Mouse (Mus musculus): Measurements from ENCODE around the gene Eml2. TPM values are rescaled to one million over a fixed set of nuclear protein-coding genes. Genes with fewer than 3 reads are reported as not detected.

Gene Eml2
- polyA plus RNA-seq (2021; fragmentation: Nextera tagmentation) = 6.0 and 6.1 TPM in 2 replicates
- long read RNA-seq, experiment 1, partial matches to known transcripts = 4 of 14 reads
- long read RNA-seq, experiment 1, other reads (novel, unspliced or antisense) = 6 of 14 reads
- long read RNA-seq, experiment 2, transcript Eml2-202 (22 exons, 2,765 nt) = major isoform, 11 of 30 reads
- long read RNA-seq, experiment 2, partial matches to known transcripts = 6 of 30 reads
- long read RNA-seq, experiment 2, other reads (novel, unspliced or antisense) = 13 of 30 reads

GRCm38 (mm10) chr7:19175708-19176515 is at the start of gene Eml2:
Gene Eml2 (plus strand): TSS chr7:19176421.

GRCm38 (mm10) chr7:19148875-19149541 is 27.2 kb upstream of the Eml2 start, which contains the start of gene Qpctl:
Gene Qpctl (minus strand): TSS chr7:19149291.

GRCm38 (mm10) chr7:19149626-19150025 is 26.6 kb upstream of the Eml2 start, which contains the start of gene Snrpd2:
Gene Snrpd2 (plus strand): TSS chr7:19149722.

GRCm38 (mm10) chr7:19165656-19166423 is 10.4 kb upstream of the Eml2 start, which contains the start of gene Gipr:
Gene Gipr (minus strand): TSS chr7:19166127.

GRCm38 (mm10) chr7:19211996-19212755 is 36.0 kb downstream of the Eml2 start, which contains the start of gene Gpr4:
Gene Gpr4 (plus strand): TSS chr7:19212538.

GRCm38 (mm10) chr7:19227883-19228792 is 51.9 kb downstream of the Eml2 start, which contains the start of gene Opa3:
Gene Opa3 (plus strand): TSS chr7:19228334.

Small RNAs within 50 kb of the gene (microRNA-seq; reads per million reads assigned to microRNA genes)
- gene Mir330 = 12,472 reads per million, percentile 97 among the genes with 10 or more reads in this experiment

Other genes with a start within 250 kb of the Eml2 start
- gene Nanos2, start 189.0 kb upstream of the Eml2 start, polyA plus RNA-seq (2021; fragmentation: Nextera tagmentation) = not detected in 2 replicates
- 4.8 and 6.6 TPM in 2 replicates for gene Mypop, start 185.2 kb upstream of the Eml2 start, polyA plus RNA-seq (2021; fragmentation: Nextera tagmentation)
- gene Irf2bp1, start 172.4 kb upstream of the Eml2 start, polyA plus RNA-seq (2021; fragmentation: Nextera tagmentation) = 6.9 and 8.8 TPM in 2 replicates
- not detected in 2 replicates for gene Foxa3, start 152.9 kb upstream of the Eml2 start, polyA plus RNA-seq (2021; fragmentation: Nextera tagmentation)
- 18.9 and 23.2 TPM in 2 replicates for gene Sympk, start 152.0 kb upstream of the Eml2 start, polyA plus RNA-seq (2021; fragmentation: Nextera tagmentation)
- 0.23 and 0.24 TPM in 2 replicates for gene Rsph6a, start 121.7 kb upstream of the Eml2 start, polyA plus RNA-seq (2021; fragmentation: Nextera tagmentation)
- gene Dmwd, start 100.2 kb upstream of the Eml2 start, polyA plus RNA-seq (2021; fragmentation: Nextera tagmentation) = 22.3 and 22.4 TPM in 2 replicates
- gene Dmpk, start 92.6 kb upstream of the Eml2 start, polyA plus RNA-seq (2021; fragmentation: Nextera tagmentation) = 0.72 and 1.8 TPM in 2 replicates
- gene Six5, start 81.8 kb upstream of the Eml2 start, polyA plus RNA-seq (2021; fragmentation: Nextera tagmentation) = 0.28 and 0.30 TPM in 2 replicates
- 0.10 and 0.23 TPM in 2 replicates for gene Gm4969, start 58.1 kb upstream of the Eml2 start, polyA plus RNA-seq (2021; fragmentation: Nextera tagmentation)
- 7.0 and 8.7 TPM in 2 replicates for gene Fbxo46, start 56.6 kb upstream of the Eml2 start, polyA plus RNA-seq (2021; fragmentation: Nextera tagmentation)
- 13.3 and 14.4 TPM in 2 replicates for gene Qpctl, start 27.1 kb upstream of the Eml2 start, polyA plus RNA-seq (2021; fragmentation: Nextera tagmentation)
- gene Snrpd2, start 26.7 kb upstream of the Eml2 start, polyA plus RNA-seq (2021; fragmentation: Nextera tagmentation) = 129 and 137 TPM in 2 replicates
- 0.13 TPM in 1 of 2 replicates, not detected in the other for gene Gipr, start 10.3 kb upstream of the Eml2 start, polyA plus RNA-seq (2021; fragmentation: Nextera tagmentation)
- gene Gpr4, start 36.1 kb downstream of the Eml2 start, polyA plus RNA-seq (2021; fragmentation: Nextera tagmentation) = 1.5 and 2.0 TPM in 2 replicates
- 34.8 and 38.3 TPM in 2 replicates for gene Opa3, start 51.9 kb downstream of the Eml2 start, polyA plus RNA-seq (2021; fragmentation: Nextera tagmentation)
- 1.1 and 1.2 TPM in 2 replicates for gene Vasp, start 95.4 kb downstream of the Eml2 start, polyA plus RNA-seq (2021; fragmentation: Nextera tagmentation)
- 0.09 and 0.19 TPM in 2 replicates for gene Ppm1n, start 103.6 kb downstream of the Eml2 start, polyA plus RNA-seq (2021; fragmentation: Nextera tagmentation)
- gene Rtn2, start 106.2 kb downstream of the Eml2 start, polyA plus RNA-seq (2021; fragmentation: Nextera tagmentation) = 20.0 and 22.4 TPM in 2 replicates
- 0.60 and 0.80 TPM in 2 replicates for gene Fosb, start 133.6 kb downstream of the Eml2 start, polyA plus RNA-seq (2021; fragmentation: Nextera tagmentation)
- 52.8 and 71.7 TPM in 2 replicates for gene Ercc1, start 168.4 kb downstream of the Eml2 start, polyA plus RNA-seq (2021; fragmentation: Nextera tagmentation)
- gene Cd3eap, start 183.1 kb downstream of the Eml2 start, polyA plus RNA-seq (2021; fragmentation: Nextera tagmentation) = 14.0 and 14.6 TPM in 2 replicates
- gene Ppp1r13l, start 183.3 kb downstream of the Eml2 start, polyA plus RNA-seq (2021; fragmentation: Nextera tagmentation) = 0.53 and 1.9 TPM in 2 replicates
- 3.7 and 3.8 TPM in 2 replicates for gene Ercc2, start 205.6 kb downstream of the Eml2 start, polyA plus RNA-seq (2021; fragmentation: Nextera tagmentation)
- 1.3 and 1.8 TPM in 2 replicates for gene Klc3, start 227.7 kb downstream of the Eml2 start, polyA plus RNA-seq (2021; fragmentation: Nextera tagmentation)
- gene Ckm, start 228.4 kb downstream of the Eml2 start, polyA plus RNA-seq (2021; fragmentation: Nextera tagmentation) = not detected in 2 replicates